Mouse (Mus musculus): Measurements from ENCODE around the gene Nutm1. TPM values are rescaled to one million over a fixed set of nuclear protein-coding genes. Genes with fewer than 3 reads are reported as not detected.

Nutm1 gene
- total and polyA plus RNA-seq, 2 experiments from 2014 or later = 0.08 TPM; not detected in 1

DNA sequence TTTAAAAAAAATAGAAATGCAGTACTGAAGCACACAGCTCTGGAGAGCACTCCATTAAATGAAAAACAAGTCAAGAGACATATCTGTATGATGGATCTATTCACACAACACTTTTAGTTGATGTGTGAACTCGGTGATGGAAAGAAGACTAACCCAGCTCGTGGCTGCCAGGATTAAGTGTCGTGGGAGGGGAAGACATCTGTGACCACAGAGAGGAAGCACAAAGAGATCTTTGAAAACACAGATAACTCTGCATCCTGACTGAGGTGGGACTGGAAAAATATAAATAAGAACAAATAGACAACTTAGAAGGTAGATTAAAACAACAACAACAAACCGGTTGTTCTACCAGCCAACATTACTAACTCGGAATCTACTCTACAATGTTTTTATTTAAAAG is 36.5 kb downstream of the Nutm1 start:
- H3K9me3 ChIP-seq (ENCODE audit: low read length) = no peaks in the 10 kb centered on the region
- DNase-seq (no peak), ATAC-seq (no peak)
- H3K9ac ChIP-seq = no peak overlapping the region
- H3K27me3 ChIP-seq (ENCODE audit: insufficient read depth, low read length) = no peaks in the 10 kb centered on the region
- no peaks in the 10 kb centered on the region for H3K4me1 ChIP-seq (ENCODE audit: insufficient read depth)
- H3K4me2 ChIP-seq (ENCODE audit: low read depth) = no peak overlapping the region
- H3K27ac ChIP-seq (ENCODE audit: low read depth, low read length) = no peak overlapping the region
- 82% methylated on average over 5 of the region's 5 CpGs for WGBS
- H3K36me3 ChIP-seq (ENCODE audit: insufficient read depth) = no peaks in the 10 kb centered on the region
- no peak overlapping the region for H3K4me3 ChIP-seq (ENCODE audit: low read depth, low read length)
- no peak for TF ChIP-seq CTCF (IDR thresholded peaks at IDR 0.05; ENCODE audit: low read depth)

DNA sequence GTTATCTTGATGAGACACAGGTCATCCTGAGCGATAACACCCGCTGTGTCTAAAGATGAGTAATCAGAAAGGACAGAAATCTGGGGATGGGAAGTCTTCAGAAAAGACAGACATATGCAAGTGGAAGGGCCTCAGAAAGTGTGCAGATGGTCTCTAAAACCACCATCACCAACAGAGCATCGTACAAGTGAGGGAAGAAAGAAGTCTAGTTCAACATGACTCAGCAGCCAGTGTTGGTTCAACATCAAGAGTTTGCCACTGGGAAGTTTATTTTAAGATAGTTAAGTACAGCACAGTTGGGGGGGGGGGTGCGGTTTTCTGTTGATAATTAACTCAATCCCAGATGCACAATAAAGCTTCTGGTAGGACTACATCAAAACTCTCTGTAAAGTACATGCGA is 38.2 kb downstream of the Nutm1 start:
- Histone ChIP-seq H3K9ac (no peak overlapping the region), H3K4me1 (ENCODE audit: insufficient read depth) (no peaks in the 10 kb centered on the region), H3K4me2 (ENCODE audit: low read depth) (no peak overlapping the region), H3K9me3 (ENCODE audit: low read length) (no peaks in the 10 kb centered on the region), H3K4me3 (ENCODE audit: low read depth, low read length) (no peak overlapping the region), H3K27ac (ENCODE audit: low read depth, low read length) (no peak overlapping the region), H3K27me3 (ENCODE audit: insufficient read depth, low read length) (no peaks in the 10 kb centered on the region), H3K36me3 (ENCODE audit: insufficient read depth) (no peaks in the 10 kb centered on the region)
- DNase-seq (no peak), ATAC-seq (no peak)
- no peak for TF ChIP-seq CTCF (IDR thresholded peaks at IDR 0.05; ENCODE audit: low read depth)
- WGBS = 88% methylated on average over 5 of the region's 5 CpGs

DNA sequence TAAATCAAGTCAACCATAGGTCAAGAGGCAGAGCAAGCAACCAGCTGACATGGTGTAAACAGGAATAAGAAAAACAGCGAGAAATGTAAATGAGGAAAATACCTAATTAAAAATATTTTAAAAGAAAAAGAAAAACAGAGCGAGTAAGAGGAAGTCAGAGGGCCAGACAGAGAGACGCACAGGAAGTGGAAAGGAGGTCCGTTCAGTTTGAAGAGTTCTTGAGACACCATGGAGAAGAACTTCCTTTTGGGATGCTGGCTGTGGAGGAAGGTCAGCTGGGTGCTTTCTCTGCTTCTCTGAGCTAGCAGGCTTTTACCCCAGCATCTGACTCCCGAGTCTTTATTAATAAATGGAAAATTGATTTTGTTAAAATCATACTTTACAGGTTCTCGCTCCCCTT is 41.5 kb downstream of the Nutm1 start:
- no peaks in the 10 kb centered on the region for H3K36me3 ChIP-seq (ENCODE audit: insufficient read depth)
- TF ChIP-seq CTCF (IDR thresholded peaks at IDR 0.05; ENCODE audit: low read depth) = no peak
- no peak for ATAC-seq

DNA sequence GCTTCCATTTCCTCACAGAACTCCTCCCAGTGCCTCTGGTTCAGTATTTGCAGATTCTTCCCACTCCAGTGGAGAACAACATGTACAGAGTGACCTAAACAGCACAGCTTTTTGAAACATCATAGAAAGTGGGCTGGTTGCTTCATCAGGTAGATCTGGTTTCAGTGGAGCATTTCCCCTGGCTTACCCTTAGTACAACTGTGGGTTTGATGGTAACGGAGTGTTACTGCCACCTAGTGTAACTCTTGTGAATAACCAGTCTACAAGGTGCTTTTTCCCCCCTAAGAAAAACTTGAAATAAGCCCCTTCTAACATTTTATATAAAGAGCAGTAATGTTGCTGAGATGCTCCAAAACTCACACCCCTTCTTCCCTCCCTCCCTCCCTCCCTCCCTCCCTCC is 43.1 kb downstream of the Nutm1 start:
- 0% methylated on average over 1 of the region's 1 CpGs for WGBS
- H3K36me3 ChIP-seq (ENCODE audit: insufficient read depth) = no peaks in the 10 kb centered on the region
- no peaks in the 10 kb centered on the region for H3K27me3 ChIP-seq (ENCODE audit: insufficient read depth, low read length)
- H3K9me3 ChIP-seq (ENCODE audit: low read length) = no peaks in the 10 kb centered on the region
- DNase-seq (peak; percentile 71), ATAC-seq (peak; percentile 74)
- no peak overlapping the region for H3K4me2 ChIP-seq (ENCODE audit: low read depth)
- no peak overlapping the region for H3K9ac ChIP-seq
- H3K27ac ChIP-seq (ENCODE audit: low read depth, low read length) = no peak overlapping the region
- H3K4me3 ChIP-seq (ENCODE audit: low read depth, low read length) = no peak overlapping the region
- H3K4me1 ChIP-seq (ENCODE audit: insufficient read depth) = no peaks in the 10 kb centered on the region
- TF ChIP-seq CTCF (IDR thresholded peaks at IDR 0.05; ENCODE audit: low read depth) = peak; percentile 77

More for the DNA sequence above, 41.5 kb downstream of the Nutm1 start:
- no peaks in the 10 kb centered on the region for H3K9me3 ChIP-seq (ENCODE audit: low read length)
- no peaks in the 10 kb centered on the region for H3K4me1 ChIP-seq (ENCODE audit: insufficient read depth)
- 82% methylated on average over 6 of the region's 6 CpGs for WGBS
- H3K27me3 ChIP-seq (ENCODE audit: insufficient read depth, low read length) = no peaks in the 10 kb centered on the region
- DNase-seq = no peak
- no peak overlapping the region for H3K4me3 ChIP-seq (ENCODE audit: low read depth, low read length)
- no peak overlapping the region for H3K9ac ChIP-seq
- H3K4me2 ChIP-seq (ENCODE audit: low read depth) = no peak overlapping the region
- H3K27ac ChIP-seq (ENCODE audit: low read depth, low read length) = no peak overlapping the region

DNA sequence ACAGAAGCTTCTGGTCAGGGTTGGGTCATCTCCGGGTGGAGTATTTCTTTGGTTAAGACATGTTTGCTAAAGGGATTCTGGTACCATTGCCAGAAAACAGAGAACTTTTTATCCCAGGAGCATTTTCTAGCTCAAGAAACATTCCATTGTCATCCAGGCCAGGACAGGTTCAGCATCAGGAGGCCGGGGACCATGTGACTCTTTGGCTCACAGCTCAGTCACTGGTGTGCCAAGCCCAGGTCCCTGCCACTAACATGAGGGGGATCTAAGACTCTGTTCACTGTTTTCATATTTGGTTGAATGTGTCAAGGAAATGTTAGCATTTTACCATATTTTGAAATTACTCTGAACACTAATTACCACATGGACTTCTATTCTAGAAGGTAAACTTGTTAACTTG is 48.4 kb downstream of the Nutm1 start:
- TF ChIP-seq CTCF (IDR thresholded peaks at IDR 0.05; ENCODE audit: low read depth) = no peak
- Histone ChIP-seq H3K27me3 (ENCODE audit: insufficient read depth, low read length) (no peaks in the 10 kb centered on the region), H3K9me3 (ENCODE audit: low read length) (no peaks in the 10 kb centered on the region), H3K4me3 (ENCODE audit: low read depth, low read length) (no peak overlapping the region), H3K4me1 (ENCODE audit: insufficient read depth) (no peaks in the 10 kb centered on the region), H3K9ac (no peak overlapping the region), H3K4me2 (ENCODE audit: low read depth) (no peak overlapping the region), H3K36me3 (ENCODE audit: insufficient read depth) (no peaks in the 10 kb centered on the region), H3K27ac (ENCODE audit: low read depth, low read length) (no peak overlapping the region)
- DNase-seq = no peak
- no peak for ATAC-seq
- 63% methylated on average over 2 of the region's 2 CpGs for WGBS

DNA sequence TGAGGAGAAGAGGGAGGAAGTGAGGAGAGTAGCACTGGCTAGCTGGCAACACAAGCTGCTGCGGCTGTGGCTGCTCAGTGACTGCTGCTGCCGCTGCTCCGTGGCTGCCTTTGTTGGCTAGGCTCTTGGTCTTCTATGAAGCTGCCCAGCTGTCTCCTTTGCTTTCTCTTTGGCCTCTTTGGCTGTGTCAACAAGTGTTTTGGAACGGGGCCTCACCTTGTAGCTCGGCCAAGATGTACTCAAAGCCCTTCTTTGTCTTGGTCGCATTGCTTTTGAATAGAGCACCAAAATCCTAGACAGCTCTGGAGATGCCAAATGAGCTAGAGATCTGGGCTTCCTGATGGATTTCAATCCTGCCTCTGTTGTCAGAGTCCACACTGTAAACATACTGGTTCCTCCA is 48.9 kb downstream of the Nutm1 start:
- WGBS = 29% methylated on average over 6 of the region's 6 CpGs
- no peaks in the 10 kb centered on the region; the same call in 1 of the 2 replicates for H3K27me3 ChIP-seq (ENCODE audit: insufficient read depth, low read length)
- no peak overlapping the region for H3K4me3 ChIP-seq (ENCODE audit: low read depth, low read length)
- H3K36me3 ChIP-seq (ENCODE audit: insufficient read depth) = no peaks in the 10 kb centered on the region
- ATAC-seq (peak; percentile 92), DNase-seq (peak; percentile 83)
- no peak overlapping the region for H3K27ac ChIP-seq (ENCODE audit: low read depth, low read length)
- H3K9ac ChIP-seq = no peak overlapping the region
- H3K4me2 ChIP-seq (ENCODE audit: low read depth) = no peak overlapping the region
- TF ChIP-seq CTCF (IDR thresholded peaks at IDR 0.05; ENCODE audit: low read depth) = no peak
- no peaks in the 10 kb centered on the region for H3K9me3 ChIP-seq (ENCODE audit: low read length)
- no peaks in the 10 kb centered on the region for H3K4me1 ChIP-seq (ENCODE audit: insufficient read depth)

DNA sequence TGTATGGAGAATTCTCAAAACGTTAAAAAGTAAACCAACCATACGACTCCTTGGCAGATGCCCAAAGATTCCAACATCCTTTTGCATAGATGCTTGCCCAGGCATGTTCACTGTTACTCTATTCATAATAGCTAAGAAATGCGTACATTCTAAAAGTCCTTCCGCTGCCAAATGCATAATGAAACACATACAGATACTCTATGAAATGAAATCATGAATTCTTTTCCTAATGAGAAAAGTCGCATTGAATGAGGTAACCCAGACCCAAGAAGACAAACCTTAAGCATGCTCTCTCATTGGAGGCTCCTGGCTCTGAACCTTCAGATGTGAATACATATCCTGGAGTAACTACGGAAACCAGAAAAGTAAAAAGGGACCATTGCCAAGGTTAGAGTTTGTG is 56.0 kb downstream of the Nutm1 start:
- no peak for DNase-seq
- WGBS = 39% methylated on average over 6 of the region's 6 CpGs
- Histone ChIP-seq H3K4me1 (ENCODE audit: insufficient read depth) (no peaks in the 10 kb centered on the region), H3K27ac (ENCODE audit: low read depth, low read length) (no peak overlapping the region), H3K27me3 (ENCODE audit: insufficient read depth, low read length) (no peaks in the 10 kb centered on the region; the same call in 1 of the 2 replicates), H3K4me3 (ENCODE audit: low read depth, low read length) (no peak overlapping the region), H3K36me3 (ENCODE audit: insufficient read depth) (no peaks in the 10 kb centered on the region), H3K4me2 (ENCODE audit: low read depth) (no peak overlapping the region), H3K9ac (no peak overlapping the region), H3K9me3 (ENCODE audit: low read length) (no peaks in the 10 kb centered on the region)
- TF ChIP-seq CTCF (IDR thresholded peaks at IDR 0.05; ENCODE audit: low read depth) = no peak
- ATAC-seq = no peak

Other genes starting within 250 kb of the Nutm1 start
- not detected in 2 replicates for gene Olfr1310, start 246.6 kb downstream of the Nutm1 start, total RNA-seq (2014; rRNA removed)
- not detected in 2 replicates for gene Olfr1310, start 246.6 kb downstream of the Nutm1 start, polyA plus RNA-seq (2015; fragmentation: Nextera tagmentation; extraction: Ambion mirVana)
- gene Olfr1311, start 234.9 kb downstream of the Nutm1 start, total RNA-seq (2014; rRNA removed) = not detected in 2 replicates
- not detected in 2 replicates for gene Olfr1311, start 234.9 kb downstream of the Nutm1 start, polyA plus RNA-seq (2015; fragmentation: Nextera tagmentation; extraction: Ambion mirVana)
- not detected in 2 replicates for gene Olfr1312, start 209.1 kb downstream of the Nutm1 start, total RNA-seq (2014; rRNA removed)
- gene Olfr1312, start 209.1 kb downstream of the Nutm1 start, polyA plus RNA-seq (2015; fragmentation: Nextera tagmentation; extraction: Ambion mirVana) = not detected in 2 replicates
- gene Olfr1313, start 181.4 kb downstream of the Nutm1 start, total RNA-seq (2014; rRNA removed) = not detected in 2 replicates
- gene Olfr1313, start 181.4 kb downstream of the Nutm1 start, polyA plus RNA-seq (2015; fragmentation: Nextera tagmentation; extraction: Ambion mirVana) = not detected in 2 replicates
- not detected in 2 replicates for gene Olfr1314, start 162.5 kb downstream of the Nutm1 start, total RNA-seq (2014; rRNA removed)
- not detected in 2 replicates for gene Olfr1314, start 162.5 kb downstream of the Nutm1 start, polyA plus RNA-seq (2015; fragmentation: Nextera tagmentation; extraction: Ambion mirVana)
- gene Olfr1315-ps1, start 143.9 kb downstream of the Nutm1 start, total RNA-seq (2014; rRNA removed) = not detected in 2 replicates
- gene Olfr1315-ps1, start 143.9 kb downstream of the Nutm1 start, polyA plus RNA-seq (2015; fragmentation: Nextera tagmentation; extraction: Ambion mirVana) = not detected in 2 replicates
- gene Olfr1316, start 124.3 kb downstream of the Nutm1 start, total RNA-seq (2014; rRNA removed) = not detected in 2 replicates
- not detected in 2 replicates for gene Olfr1316, start 124.3 kb downstream of the Nutm1 start, polyA plus RNA-seq (2015; fragmentation: Nextera tagmentation; extraction: Ambion mirVana)
- gene Olfr1317, start 119.0 kb downstream of the Nutm1 start, total RNA-seq (2014; rRNA removed) = not detected in 2 replicates
- not detected in 2 replicates for gene Olfr1317, start 119.0 kb downstream of the Nutm1 start, polyA plus RNA-seq (2015; fragmentation: Nextera tagmentation; extraction: Ambion mirVana)
- not detected in 2 replicates for gene Olfr1318, start 105.1 kb downstream of the Nutm1 start, total RNA-seq (2014; rRNA removed)
- 0.05 TPM in 1 of 2 replicates, not detected in the other for gene Olfr1318, start 105.1 kb downstream of the Nutm1 start, polyA plus RNA-seq (2015; fragmentation: Nextera tagmentation; extraction: Ambion mirVana)
- gene Lpcat4, start 19.8 kb downstream of the Nutm1 start, total RNA-seq (2014; rRNA removed) = 23.9 and 27.6 TPM in 2 replicates
- gene Lpcat4, start 19.8 kb downstream of the Nutm1 start, polyA plus RNA-seq (2015; fragmentation: Nextera tagmentation; extraction: Ambion mirVana) = 12.8 and 17.3 TPM in 2 replicates
- gene Nop10, start 2.6 kb upstream of the Nutm1 start, total RNA-seq (2014; rRNA removed) = 95.1 and 120 TPM in 2 replicates
- 160 and 215 TPM in 2 replicates for gene Nop10, start 2.6 kb upstream of the Nutm1 start, polyA plus RNA-seq (2015; fragmentation: Nextera tagmentation; extraction: Ambion mirVana)
- 54.4 and 69.3 TPM in 2 replicates for gene Slc12a6, start 6.5 kb upstream of the Nutm1 start, total RNA-seq (2014; rRNA removed)
- 7.8 and 10.6 TPM in 2 replicates for gene Slc12a6, start 6.5 kb upstream of the Nutm1 start, polyA plus RNA-seq (2015; fragmentation: Nextera tagmentation; extraction: Ambion mirVana)
- gene Gm21985, start 7.0 kb upstream of the Nutm1 start, total RNA-seq (2014; rRNA removed) = 1.9 and 2.9 TPM in 2 replicates
- gene Gm21985, start 7.0 kb upstream of the Nutm1 start, polyA plus RNA-seq (2015; fragmentation: Nextera tagmentation; extraction: Ambion mirVana) = not detected in 2 replicates
- gene Emc4, start 108.7 kb upstream of the Nutm1 start, total RNA-seq (2014; rRNA removed) = 92.5 and 96.0 TPM in 2 replicates
- 216 and 251 TPM in 2 replicates for gene Emc4, start 108.7 kb upstream of the Nutm1 start, polyA plus RNA-seq (2015; fragmentation: Nextera tagmentation; extraction: Ambion mirVana)
- 22.2 and 23.9 TPM in 2 replicates for gene Katnbl1, start 119.9 kb upstream of the Nutm1 start, total RNA-seq (2014; rRNA removed)
- gene Katnbl1, start 119.9 kb upstream of the Nutm1 start, polyA plus RNA-seq (2015; fragmentation: Nextera tagmentation; extraction: Ambion mirVana) = 22.1 and 24.3 TPM in 2 replicates
- 18.2 and 18.4 TPM in 2 replicates for gene Emc7, start 195.7 kb upstream of the Nutm1 start, total RNA-seq (2014; rRNA removed)
- gene Emc7, start 195.7 kb upstream of the Nutm1 start, polyA plus RNA-seq (2015; fragmentation: Nextera tagmentation; extraction: Ambion mirVana) = 26.5 and 27.0 TPM in 2 replicates
- gene Chrm5, start 221.5 kb upstream of the Nutm1 start, total RNA-seq (2014; rRNA removed) = 3.8 and 4.7 TPM in 2 replicates
- 1.2 and 2.7 TPM in 2 replicates for gene Chrm5, start 221.5 kb upstream of the Nutm1 start, polyA plus RNA-seq (2015; fragmentation: Nextera tagmentation; extraction: Ambion mirVana)
- 4.3 and 4.6 TPM in 2 replicates for gene Aven, start 233.7 kb upstream of the Nutm1 start, total RNA-seq (2014; rRNA removed)
- 1.9 and 3.2 TPM in 2 replicates for gene Aven, start 233.7 kb upstream of the Nutm1 start, polyA plus RNA-seq (2015; fragmentation: Nextera tagmentation; extraction: Ambion mirVana)